Mouse (Mus musculus) megakaryocyte, embryonic 14.5 days (primary cell): ENCODE measurements around the gene Anks1b. TPM values are rescaled to one million over a fixed set of nuclear protein-coding genes. Genes with fewer than 3 reads are reported as not detected.

Experiments
- H3K27me3 ChIP-seq: replicated peaks from 2 replicates; pipeline ENCODE3; 2012; ENCODE audit warnings: inconsistent platforms
- H3K36me3 ChIP-seq: replicated peaks from 2 replicates; pipeline ENCODE3; 2012; ENCODE audit warnings: low read length, inconsistent platforms, mixed read lengths
- H3K4me1 ChIP-seq: 2 replicates; pipeline ENCODE4 v1.6.1; 2012; ENCODE audit warnings: inconsistent platforms
- H3K4me3 ChIP-seq: replicated peaks from 2 replicates; pipeline ENCODE3; 2012; ENCODE audit warnings: moderate library complexity, mild to moderate bottlenecking, inconsistent platforms
- H3K9me3 ChIP-seq: 2 replicates; pipeline ENCODE4 v1.6.1; 2012; ENCODE audit warnings: inconsistent platforms
- FLI1 ChIP-seq: IDR thresholded peaks from 2 replicates; pipeline ENCODE4 v1.6.1; 2012; ENCODE audit warnings: low read length, inconsistent platforms, mixed read lengths
- GATA1 ChIP-seq: IDR thresholded peaks from 3 replicates; pipeline ENCODE4 v1.6.1; 2012; ENCODE audit warnings: mixed read lengths, low read length, inconsistent platforms, borderline replicate concordance
- polyA plus RNA-seq: library from polyadenylated mRNA; stranded (reverse); fragments of >175 nt; gene quantifications from 2 replicates; pipeline ENCODE4 v1.2.3, GENCODE M21; 2012; ENCODE audit warnings: low replicate concordance; ENCODE audit not compliant: insufficient read depth

The Anks1b gene
- polyA plus RNA-seq, 1 experiment = not detected

DNA sequence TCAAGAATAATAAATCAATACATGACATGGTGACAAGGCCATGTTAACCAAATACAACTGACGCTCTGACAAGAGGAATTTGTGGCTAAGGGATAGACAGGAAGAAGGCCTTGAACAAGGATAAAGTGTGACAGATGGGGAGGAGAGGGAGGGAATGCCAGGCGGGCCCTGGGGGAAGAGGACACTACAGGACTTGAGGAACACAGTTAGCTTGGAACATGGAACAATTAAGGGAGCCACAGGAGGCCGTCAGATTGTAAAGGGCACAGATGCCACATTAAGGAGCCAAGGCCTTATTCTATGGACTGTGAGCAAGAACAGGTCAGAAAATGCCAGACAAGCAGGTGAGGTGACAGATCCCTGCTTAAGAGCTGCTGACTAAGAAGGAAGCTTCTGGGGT is 893.0 kb downstream of the Anks1b start:
- H3K27me3 ChIP-seq = no peaks in the 10 kb centered on the region
- no peaks in the 10 kb centered on the region for H3K9me3 ChIP-seq
- TF ChIP-seq FLI1 (no peak), GATA1 (no peak)
- H3K4me3 ChIP-seq = no peak overlapping the region
- H3K36me3 ChIP-seq = no peaks in the 10 kb centered on the region
- H3K4me1 ChIP-seq = no peaks in the 10 kb centered on the region

DNA sequence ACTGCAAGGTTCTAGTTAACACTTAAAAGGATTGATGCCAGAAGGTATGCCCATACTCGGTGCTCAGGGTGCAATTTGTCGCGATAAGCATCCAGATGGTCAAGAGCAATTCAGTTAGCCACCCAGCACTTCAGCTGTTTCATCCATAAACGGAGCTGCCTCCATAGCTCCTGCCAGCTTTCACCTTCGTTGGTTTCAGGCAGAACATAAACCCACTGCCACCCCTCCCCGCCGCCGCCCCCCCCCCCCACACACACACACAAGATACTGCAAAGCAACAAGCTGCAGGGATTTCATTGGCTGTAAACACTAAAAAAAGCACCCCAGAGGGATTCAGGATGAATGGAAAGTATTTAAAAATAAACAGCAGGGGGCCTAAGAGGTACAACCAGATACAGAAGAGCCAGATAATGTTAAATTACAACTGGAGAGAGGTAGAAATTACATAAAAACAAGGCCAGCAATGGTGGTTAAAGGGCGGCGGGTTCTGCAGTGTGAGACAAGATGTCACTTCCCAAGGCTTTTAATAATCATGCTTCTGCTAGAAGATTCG is 897.2 kb downstream of the Anks1b start:
- peaks cover 4% of the 10 kb centered on the region for H3K27me3 ChIP-seq
- no peak overlapping the region for H3K4me3 ChIP-seq
- H3K36me3 ChIP-seq = no peaks in the 10 kb centered on the region
- H3K4me1 ChIP-seq = no peaks in the 10 kb centered on the region
- TF ChIP-seq FLI1 (no peak), GATA1 (no peak)
- H3K9me3 ChIP-seq = no peaks in the 10 kb centered on the region

DNA sequence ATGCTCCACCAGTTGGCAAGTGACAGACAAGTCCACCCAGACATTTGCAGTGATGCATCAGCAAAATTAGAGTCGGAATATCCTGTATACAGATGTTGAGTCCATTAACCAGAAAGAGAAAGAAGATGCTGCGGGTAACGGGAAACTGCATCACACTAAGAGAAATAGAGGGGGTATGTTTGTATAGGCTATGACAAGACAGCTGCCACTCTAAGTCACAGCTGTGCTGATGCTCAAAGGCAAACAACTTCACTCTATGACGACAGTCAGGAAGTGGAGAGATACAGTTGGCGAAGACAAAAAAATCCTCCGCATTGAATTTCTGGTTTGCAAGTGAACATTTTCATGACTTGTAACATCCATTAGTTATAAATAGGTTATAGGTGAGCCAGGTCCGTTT is 897.7 kb downstream of the Anks1b start:
- no peak overlapping the region for H3K4me3 ChIP-seq
- TF ChIP-seq GATA1 (no peak), FLI1 (no peak)
- no peaks in the 10 kb centered on the region for H3K4me1 ChIP-seq
- H3K9me3 ChIP-seq = no peaks in the 10 kb centered on the region
- peaks cover 4% of the 10 kb centered on the region for H3K27me3 ChIP-seq
- no peaks in the 10 kb centered on the region for H3K36me3 ChIP-seq

DNA sequence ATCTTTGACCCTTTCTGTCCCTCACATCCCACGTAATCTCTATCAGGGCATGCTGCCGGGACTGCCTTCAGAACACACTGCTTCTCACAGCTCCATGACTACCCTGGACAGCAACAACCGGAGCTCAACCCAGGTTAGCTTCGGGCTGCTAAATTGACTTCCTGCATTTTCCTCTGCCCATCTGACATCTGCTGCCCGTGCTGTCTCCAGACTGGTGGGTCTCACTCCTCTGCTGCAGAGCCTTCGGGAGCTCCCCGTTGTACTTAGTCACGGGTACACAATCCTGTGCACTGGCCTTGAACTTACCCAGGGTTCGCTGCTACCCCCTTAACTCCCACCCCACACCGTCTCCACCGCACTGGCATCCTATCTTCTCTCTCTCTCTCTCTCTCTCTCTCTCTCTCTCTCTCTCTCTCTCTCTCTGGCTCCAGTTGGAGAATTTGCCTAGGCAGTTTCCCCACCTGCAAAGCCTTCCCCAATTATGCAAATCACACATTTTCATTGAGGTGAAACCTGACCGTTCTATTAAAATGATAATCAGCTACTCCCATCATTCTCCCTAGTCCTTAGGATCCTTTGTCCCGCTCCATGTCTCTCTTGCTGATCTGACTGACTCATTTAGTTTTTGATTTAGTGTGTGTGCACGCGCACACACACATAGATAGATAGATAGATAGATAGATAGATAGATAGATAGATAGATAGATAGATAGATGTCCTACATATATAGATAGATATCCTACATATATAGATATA is 898.3 kb downstream of the Anks1b start:
- H3K36me3 ChIP-seq = no peaks in the 10 kb centered on the region
- no peak overlapping the region for H3K4me3 ChIP-seq
- peaks cover 4% of the 10 kb centered on the region for H3K27me3 ChIP-seq
- TF ChIP-seq FLI1 (no peak), GATA1 (no peak)
- H3K9me3 ChIP-seq = no peaks in the 10 kb centered on the region
- H3K4me1 ChIP-seq = no peaks in the 10 kb centered on the region

DNA sequence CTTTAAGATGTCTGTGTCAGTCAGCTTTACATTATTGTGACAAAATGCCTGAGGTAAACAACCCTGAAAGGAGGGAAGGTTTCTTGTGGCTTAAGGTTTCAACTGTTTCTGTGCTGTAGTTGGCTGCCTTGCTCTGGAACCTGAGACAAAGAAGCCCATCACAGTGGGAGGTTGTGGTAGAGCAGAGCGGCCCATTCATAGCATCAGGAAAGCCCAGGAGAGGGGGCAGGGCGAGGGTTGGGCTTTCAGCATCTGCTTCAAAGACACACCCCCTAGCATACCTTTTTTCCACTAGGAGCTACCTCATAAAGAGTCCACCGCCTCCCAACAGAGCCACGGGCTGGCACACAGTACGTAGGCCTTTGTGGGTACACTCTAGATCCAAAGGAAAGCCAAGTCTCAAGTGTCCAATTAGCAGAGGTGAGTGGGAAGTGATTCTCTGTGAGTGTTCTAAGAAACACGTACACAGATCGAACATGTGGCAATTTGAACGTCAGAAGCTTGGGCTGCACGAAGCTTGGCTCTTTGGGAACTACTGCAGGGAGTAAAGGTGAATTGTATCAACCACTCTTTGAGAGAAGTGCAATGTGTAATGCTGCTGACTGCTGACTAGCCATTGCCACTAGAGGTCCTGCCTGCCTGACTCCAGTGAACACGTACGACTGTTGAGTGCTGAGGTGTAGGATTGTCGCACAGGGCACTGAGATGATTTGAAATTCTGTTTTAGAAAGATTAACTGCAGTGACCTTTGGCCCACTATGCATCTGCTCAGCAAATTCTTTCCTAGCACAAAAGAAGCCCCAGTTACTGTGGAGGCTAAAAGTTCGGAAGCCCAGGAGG is 906.5 kb downstream of the Anks1b start:
- TF ChIP-seq GATA1 = no peak
- no peak for TF ChIP-seq FLI1
- Histone ChIP-seq H3K4me3 (no peak overlapping the region), H3K36me3 (no peaks in the 10 kb centered on the region), H3K4me1 (no peaks in the 10 kb centered on the region), H3K27me3 (no peaks in the 10 kb centered on the region), H3K9me3 (no peaks in the 10 kb centered on the region)

DNA sequence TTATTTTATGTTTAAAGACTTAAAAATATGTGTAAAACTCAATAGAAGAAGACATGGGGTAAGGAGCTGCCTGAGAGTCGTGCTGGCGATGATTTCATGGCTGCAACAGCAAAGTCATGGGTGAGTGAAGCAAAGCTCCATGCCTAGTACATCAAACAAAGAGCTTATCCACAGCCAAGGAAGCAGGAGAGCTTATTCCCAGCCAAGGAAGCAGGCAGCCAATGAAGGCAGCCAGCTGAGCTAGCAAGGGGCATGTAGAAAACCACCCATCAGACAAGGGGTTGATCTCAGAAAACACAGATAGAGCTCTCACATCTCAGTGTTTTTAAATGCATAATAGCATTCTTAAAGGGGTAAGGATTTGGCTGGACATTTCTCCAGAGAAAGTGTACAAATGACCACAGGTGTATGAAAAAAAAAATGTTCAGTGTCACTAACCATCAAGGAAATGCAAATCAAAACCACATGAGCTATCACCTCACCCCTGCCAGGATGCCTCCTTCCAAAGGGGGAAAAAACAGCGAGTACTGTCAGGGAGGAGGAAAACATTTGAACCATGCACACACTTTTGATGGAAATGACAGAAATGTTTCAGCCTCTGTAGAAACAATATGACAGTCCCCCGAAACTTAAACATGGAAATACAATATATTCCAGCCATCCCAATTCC is 911.8 kb downstream of the Anks1b start:
- H3K4me3 ChIP-seq = no peak overlapping the region
- no peaks in the 10 kb centered on the region for H3K36me3 ChIP-seq
- no peaks in the 10 kb centered on the region for H3K9me3 ChIP-seq
- TF ChIP-seq FLI1 (no peak), GATA1 (no peak)
- no peaks in the 10 kb centered on the region for H3K27me3 ChIP-seq
- H3K4me1 ChIP-seq = no peaks in the 10 kb centered on the region

DNA sequence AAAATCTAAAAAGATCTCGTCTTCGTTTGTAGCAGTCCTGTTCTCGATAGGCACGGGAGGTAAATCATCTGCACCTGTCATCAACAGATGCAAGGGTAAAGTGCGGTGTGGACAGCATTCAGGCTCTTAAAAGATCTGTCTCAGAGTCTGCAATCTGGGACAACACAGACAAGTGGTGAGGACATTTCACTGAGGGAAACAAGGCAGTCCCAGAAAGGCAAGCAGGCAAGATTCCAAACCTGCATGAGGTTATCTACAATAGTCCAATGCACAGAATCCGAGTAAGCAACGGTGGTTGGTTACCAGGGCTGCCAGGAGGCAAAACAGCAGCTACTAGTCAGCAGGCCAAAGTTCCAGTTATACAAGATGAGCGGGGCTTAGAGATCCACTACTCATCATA is 912.4 kb downstream of the Anks1b start:
- no peak overlapping the region for H3K4me3 ChIP-seq
- no peaks in the 10 kb centered on the region for H3K9me3 ChIP-seq
- H3K27me3 ChIP-seq = no peaks in the 10 kb centered on the region
- TF ChIP-seq FLI1 (no peak), GATA1 (no peak)
- H3K36me3 ChIP-seq = no peaks in the 10 kb centered on the region
- H3K4me1 ChIP-seq = no peaks in the 10 kb centered on the region

DNA sequence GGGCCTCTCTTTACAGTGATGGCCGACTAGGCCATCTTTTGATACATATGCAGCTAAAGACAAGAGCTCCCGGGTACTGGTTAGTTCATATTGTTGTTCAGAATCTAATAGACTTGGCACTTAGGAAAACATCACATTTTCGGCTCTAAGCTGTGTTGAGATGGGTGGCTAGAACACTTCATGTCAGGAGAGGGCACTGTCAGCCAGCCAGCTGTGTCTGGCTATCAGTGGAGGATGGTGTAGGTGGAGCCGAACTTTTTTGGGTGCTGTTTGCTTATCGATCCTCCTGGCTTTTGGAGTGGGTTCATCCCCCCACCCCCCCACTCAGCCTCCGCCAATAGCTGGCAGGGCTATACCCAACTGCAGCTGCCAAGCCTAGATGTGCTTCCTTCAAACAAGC is 929.8 kb downstream of the Anks1b start:
- Histone ChIP-seq H3K27me3 (no peaks in the 10 kb centered on the region), H3K4me1 (no peaks in the 10 kb centered on the region), H3K36me3 (no peaks in the 10 kb centered on the region), H3K9me3 (no peaks in the 10 kb centered on the region), H3K4me3 (no peak overlapping the region)
- TF ChIP-seq FLI1 (no peak), GATA1 (no peak)

DNA sequence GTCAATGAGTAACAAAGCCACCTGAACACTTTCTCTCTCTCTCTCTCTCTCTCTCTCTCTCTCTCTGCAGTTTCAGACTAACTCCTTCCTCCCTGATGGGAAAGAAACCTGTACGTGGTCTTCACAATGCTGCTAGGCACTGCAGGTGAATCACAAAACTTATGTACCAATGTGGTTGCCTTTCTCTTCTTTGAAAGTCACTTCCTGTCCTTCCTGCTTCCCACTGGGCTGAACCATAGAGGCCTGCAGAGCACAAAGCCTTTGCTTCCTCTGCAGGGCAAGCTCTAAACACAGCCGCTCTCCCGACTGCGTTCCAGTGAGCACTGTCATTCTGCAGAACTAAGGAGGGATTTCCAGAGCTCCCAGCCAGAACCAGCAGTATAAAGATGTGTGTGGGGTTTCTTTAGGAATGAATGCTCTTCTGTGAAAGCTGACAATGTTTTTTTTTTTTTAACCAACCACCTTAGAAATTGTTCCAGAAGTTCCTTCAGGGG is 931.3 kb downstream of the Anks1b start:
- Histone ChIP-seq H3K9me3 (no peaks in the 10 kb centered on the region), H3K4me1 (no peaks in the 10 kb centered on the region), H3K27me3 (no peaks in the 10 kb centered on the region), H3K36me3 (no peaks in the 10 kb centered on the region), H3K4me3 (no peak overlapping the region)
- TF ChIP-seq FLI1 (no peak), GATA1 (no peak)
